8 mouse cellular contexts compared by ENCODE assay signal in the genomic region with DNA sequence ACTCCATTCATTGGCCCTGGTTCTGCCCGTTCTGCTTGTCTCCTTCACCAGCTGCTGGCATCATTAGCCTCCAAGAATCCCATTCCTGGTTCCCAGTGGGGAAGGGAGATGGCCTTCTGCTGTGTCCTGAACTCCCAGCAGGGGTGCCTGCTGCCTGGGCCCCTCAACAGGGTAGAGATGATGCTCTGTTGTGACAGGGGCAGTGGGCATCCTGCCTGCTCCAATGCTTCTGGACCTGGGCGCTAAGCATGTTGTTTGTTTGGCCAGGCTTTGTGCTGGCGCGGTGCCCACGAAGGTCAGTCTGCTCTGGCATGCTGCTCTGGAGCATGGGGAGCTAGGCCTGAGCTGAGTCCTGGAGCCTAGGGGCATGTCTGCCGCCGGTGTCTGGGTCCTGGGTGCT. TPM values are rescaled to one million over a fixed set of nuclear protein-coding genes. Genes with fewer than 3 reads are reported as not detected.
DNase-seq lines count a peak whose midpoint lies in the region; ATAC-seq lines count a peak whose summit lies in the region.

No protein-coding gene starts in this region.

- WGBS in embryonic facial prominence, embryonic 13.5 days, result 75% methylated on average over 7 of the region's 7 CpGs
- 75% methylated on average over 7 of the region's 7 CpGs for WGBS in intestine, embryonic 14.5 days
- WGBS in liver, embryonic 15.5 days (ENCODE audit: insufficient replicate concordance), result 70% methylated on average over 7 of the region's 7 CpGs

- DNase-seq in urinary bladder, postnatal 14 days (ENCODE audit: low spot score), result peak; percentile 54
- DNase-seq in urinary bladder, adult 2 months (ENCODE audit: low spot score), result no peak
- no peak for DNase-seq in intestine, embryonic 14.5 days (ENCODE audit: low spot score)
- no peak for DNase-seq in thymus, postnatal 36 days
- no peak for DNase-seq in layer of hippocampus, adult 9-11 months

- no peak overlapping the region for H3K4me3 ChIP-seq in embryonic facial prominence, embryonic 13.5 days
- no peak overlapping the region for H3K4me3 ChIP-seq in intestine, embryonic 14.5 days (ENCODE audit: low read depth, low read length)
- no peak overlapping the region for H3K4me3 ChIP-seq in liver, embryonic 15.5 days (replicated peaks)

- no peak overlapping the region for H3K4me2 ChIP-seq in embryonic facial prominence, embryonic 13.5 days
- H3K4me2 ChIP-seq in intestine, embryonic 14.5 days (ENCODE audit: low read length), result no peak overlapping the region
- no peak overlapping the region for H3K4me2 ChIP-seq in liver, embryonic 15.5 days

- H3K9ac ChIP-seq in embryonic facial prominence, embryonic 13.5 days, result peak overlapping the region; percentile 44; the same call in 1 of the 2 replicates
- no peak overlapping the region for H3K9ac ChIP-seq in intestine, embryonic 14.5 days (ENCODE audit: low read length)
- 0 out of 2 replicates have a peak overlapping the region, but pooled peaks have one; percentile 18 for H3K9ac ChIP-seq in liver, embryonic 15.5 days

- peak overlapping the region; percentile 44; the same call in 1 of the 2 replicates for H3K27ac ChIP-seq in embryonic facial prominence, embryonic 13.5 days
- peak overlapping the region; percentile 96; the same call in 1 of the 2 replicates for H3K27ac ChIP-seq in intestine, embryonic 14.5 days (ENCODE audit: low read depth)
- H3K27ac ChIP-seq in liver, embryonic 15.5 days (replicated peaks), result no peak overlapping the region

- no peaks in the 10 kb centered on the region for H3K27me3 ChIP-seq in embryonic facial prominence, embryonic 13.5 days
- no peaks in the 10 kb centered on the region for H3K27me3 ChIP-seq in intestine, embryonic 14.5 days (replicated peaks; ENCODE audit: control insufficient read depth, insufficient read depth, low read length)
- no peaks in the 10 kb centered on the region for H3K27me3 ChIP-seq in liver, embryonic 15.5 days

- no peak for ATAC-seq in embryonic facial prominence, embryonic 13.5 days (ENCODE audit: insufficient number of reproducible peaks, insufficient read depth, low FRiP score, low TSS enrichment, low read depth)
- ATAC-seq in intestine, embryonic 14.5 days (replicated peaks; ENCODE audit: low FRiP score, low TSS enrichment, low read depth), result no peak
- ATAC-seq in liver, embryonic 15.5 days (ENCODE audit: insufficient read depth), result no peak
- ATAC-seq in activated CD4-positive, CD25-positive, alpha-beta regulatory T cell, adult 4 months, result no peak

- H3K36me3 ChIP-seq in embryonic facial prominence, embryonic 13.5 days, result no peaks in the 10 kb centered on the region
- H3K36me3 ChIP-seq in intestine, embryonic 14.5 days (ENCODE audit: control insufficient read depth, insufficient read depth, low read length), result no peaks in the 10 kb centered on the region
- H3K36me3 ChIP-seq in liver, embryonic 15.5 days (replicated peaks), result no peaks in the 10 kb centered on the region

- peaks cover 87% of the 10 kb centered on the region for H3K4me1 ChIP-seq in embryonic facial prominence, embryonic 13.5 days
- H3K4me1 ChIP-seq in intestine, embryonic 14.5 days (replicated peaks; ENCODE audit: control insufficient read depth, insufficient read depth, low read length), result peaks cover 90% of the 10 kb centered on the region
- peaks cover 80% of the 10 kb centered on the region for H3K4me1 ChIP-seq in liver, embryonic 15.5 days (replicated peaks)

- H3K9me3 ChIP-seq in embryonic facial prominence, embryonic 13.5 days, result no peaks in the 10 kb centered on the region
- no peaks in the 10 kb centered on the region for H3K9me3 ChIP-seq in intestine, embryonic 14.5 days (ENCODE audit: control insufficient read depth, low read length)
- H3K9me3 ChIP-seq in liver, embryonic 15.5 days (replicated peaks), result no peaks in the 10 kb centered on the region

RNA-seq across cellular contexts. Expression of gene Hspg2, which starts 16.0 kb away (rescaled TPM):
- polyA plus RNA-seq in urinary bladder, adult 2 months (2012; rRNA removed), result 35.5 and 115 TPM in 2 replicates
- 28.2 and 30.0 TPM in 2 replicates for polyA plus RNA-seq in embryonic facial prominence, embryonic 13.5 days (2015; fragmentation: Nextera tagmentation; extraction: Ambion mirVana)
- polyA plus RNA-seq in intestine, embryonic 14.5 days (2014; fragmentation: Nextera tagmentation; extraction: Ambion mirVana), result 44.4 and 49.8 TPM in 2 replicates
- 3.9 and 5.1 TPM in 2 replicates for polyA plus RNA-seq in liver, embryonic 15.5 days (2015; fragmentation: Nextera tagmentation; extraction: Ambion mirVana)
- not detected for polyA plus RNA-seq in activated CD4-positive, CD25-positive, alpha-beta regulatory T cell, adult 4 months (2017; shearing (Covaris generic))

RNA-seq across cellular contexts. Expression of gene 1700013G24Rik, which starts 31.5 kb away (rescaled TPM):
- polyA plus RNA-seq in urinary bladder, adult 2 months (2012; rRNA removed), result not detected in 2 replicates
- not detected in 2 replicates for polyA plus RNA-seq in embryonic facial prominence, embryonic 13.5 days (2015; fragmentation: Nextera tagmentation; extraction: Ambion mirVana)
- not detected in 2 replicates for polyA plus RNA-seq in intestine, embryonic 14.5 days (2014; fragmentation: Nextera tagmentation; extraction: Ambion mirVana)
- polyA plus RNA-seq in liver, embryonic 15.5 days (2015; fragmentation: Nextera tagmentation; extraction: Ambion mirVana), result not detected in 2 replicates
- not detected for polyA plus RNA-seq in activated CD4-positive, CD25-positive, alpha-beta regulatory T cell, adult 4 months (2017; shearing (Covaris generic))

RNA-seq across cellular contexts. Expression of gene Cela3b, which starts 54.2 kb away (rescaled TPM):
- 0.34 TPM in 1 of 2 replicates, not detected in the other for polyA plus RNA-seq in urinary bladder, adult 2 months (2012; rRNA removed)
- 0.29 TPM in 1 of 2 replicates, not detected in the other for polyA plus RNA-seq in embryonic facial prominence, embryonic 13.5 days (2015; fragmentation: Nextera tagmentation; extraction: Ambion mirVana)
- polyA plus RNA-seq in intestine, embryonic 14.5 days (2014; fragmentation: Nextera tagmentation; extraction: Ambion mirVana), result 3.8 TPM in 1 of 2 replicates, not detected in the other
- polyA plus RNA-seq in liver, embryonic 15.5 days (2015; fragmentation: Nextera tagmentation; extraction: Ambion mirVana), result 0.18 and 1.0 TPM in 2 replicates
- polyA plus RNA-seq in activated CD4-positive, CD25-positive, alpha-beta regulatory T cell, adult 4 months (2017; shearing (Covaris generic)), result not detected
